Mouse (Mus musculus) megakaryocyte, embryonic 14.5 days (primary cell): ENCODE measurements at regions not wholly inside any gene's neighbourhood (a gene's known extent, or its start where the extent isn't known, plus 50 kb on each side); places are given as distances from the start of the nearest gene placed in this dataset.

Source experiments
- FLI1 ChIP-seq: IDR thresholded peaks from 2 replicates; pipeline ENCODE4 v1.6.1; 2012; ENCODE audit warnings: low read length, inconsistent platforms, mixed read lengths
- GATA1 ChIP-seq: IDR thresholded peaks from 3 replicates; pipeline ENCODE4 v1.6.1; 2012; ENCODE audit warnings: mixed read lengths, low read length, inconsistent platforms, borderline replicate concordance

- no peak for TF ChIP-seq FLI1
- no peak for TF ChIP-seq GATA1
These were observed 360.8 kb downstream of the Kcnj2 start for GRCm38 (mm10) chr11:111426715-111427114.
